Mouse (Mus musculus): ENCODE measurements around the gene E130308A19Rik. TPM values are rescaled to one million over a fixed set of nuclear protein-coding genes. Genes with fewer than 3 reads are reported as not detected.

The E130308A19Rik gene
- polyA plus RNA-seq, 1 experiment from 2014 or later, result 8.3 TPM

DNA sequence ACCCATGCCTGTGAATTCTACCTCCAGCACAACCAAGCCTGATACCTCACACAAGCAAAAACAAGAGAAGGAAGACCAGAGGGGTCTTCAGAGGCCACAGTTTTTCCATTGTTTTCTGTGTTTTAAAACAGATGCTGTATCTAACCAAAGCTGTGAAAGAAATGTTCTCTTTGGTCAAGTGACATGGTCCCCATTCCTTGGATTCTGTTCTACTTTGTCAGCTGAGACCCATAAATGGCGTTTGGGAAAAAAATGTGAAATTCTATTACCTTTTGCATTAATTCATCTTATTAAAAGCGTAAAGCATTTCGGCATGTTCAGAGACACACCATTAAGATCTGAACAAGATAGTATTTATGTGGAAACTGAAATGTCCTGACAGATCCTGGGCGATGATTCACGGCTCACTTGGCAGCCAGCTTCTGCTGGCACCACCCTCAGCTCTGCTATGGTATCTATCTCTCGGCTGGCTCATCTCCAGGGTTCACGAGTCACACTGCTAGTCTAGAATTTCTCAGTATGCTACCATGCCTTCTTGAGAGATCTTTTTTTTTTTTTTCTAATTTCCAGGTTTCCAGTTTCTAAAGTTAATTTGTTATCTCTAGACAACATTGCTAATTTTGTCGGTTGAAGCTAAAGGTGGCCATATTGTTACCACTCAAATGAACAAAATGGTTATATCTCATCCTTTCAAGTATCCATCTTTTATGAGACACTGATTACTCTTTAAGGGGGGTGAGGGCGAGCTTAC, 130.5 kb downstream of the E130308A19Rik start:
- no peak overlapping the region for H3K4me3 ChIP-seq (ENCODE audit: low read depth, low read length)
- no peak for ATAC-seq (ENCODE audit: low read depth)
- no peak overlapping the region for H3K9ac ChIP-seq (ENCODE audit: low read depth, low read length)
- H3K36me3 ChIP-seq (ENCODE audit: control insufficient read depth, insufficient read depth), result no peaks in the 10 kb centered on the region
- H3K4me1 ChIP-seq (ENCODE audit: control insufficient read depth, low read depth, low read length), result no peaks in the 10 kb centered on the region
- no peaks in the 10 kb centered on the region for H3K9me3 ChIP-seq (replicated peaks; ENCODE audit: control insufficient read depth, low read length)
- no peak overlapping the region for H3K4me2 ChIP-seq (ENCODE audit: low read depth, low read length)
- H3K27ac ChIP-seq (ENCODE audit: low read length), result no peak overlapping the region
- no peaks in the 10 kb centered on the region for H3K27me3 ChIP-seq (ENCODE audit: control insufficient read depth, insufficient read depth, low read depth, low read length)
- 58% methylated on average over 9 of the region's 9 CpGs for WGBS (ENCODE audit: insufficient replicate concordance)

DNA sequence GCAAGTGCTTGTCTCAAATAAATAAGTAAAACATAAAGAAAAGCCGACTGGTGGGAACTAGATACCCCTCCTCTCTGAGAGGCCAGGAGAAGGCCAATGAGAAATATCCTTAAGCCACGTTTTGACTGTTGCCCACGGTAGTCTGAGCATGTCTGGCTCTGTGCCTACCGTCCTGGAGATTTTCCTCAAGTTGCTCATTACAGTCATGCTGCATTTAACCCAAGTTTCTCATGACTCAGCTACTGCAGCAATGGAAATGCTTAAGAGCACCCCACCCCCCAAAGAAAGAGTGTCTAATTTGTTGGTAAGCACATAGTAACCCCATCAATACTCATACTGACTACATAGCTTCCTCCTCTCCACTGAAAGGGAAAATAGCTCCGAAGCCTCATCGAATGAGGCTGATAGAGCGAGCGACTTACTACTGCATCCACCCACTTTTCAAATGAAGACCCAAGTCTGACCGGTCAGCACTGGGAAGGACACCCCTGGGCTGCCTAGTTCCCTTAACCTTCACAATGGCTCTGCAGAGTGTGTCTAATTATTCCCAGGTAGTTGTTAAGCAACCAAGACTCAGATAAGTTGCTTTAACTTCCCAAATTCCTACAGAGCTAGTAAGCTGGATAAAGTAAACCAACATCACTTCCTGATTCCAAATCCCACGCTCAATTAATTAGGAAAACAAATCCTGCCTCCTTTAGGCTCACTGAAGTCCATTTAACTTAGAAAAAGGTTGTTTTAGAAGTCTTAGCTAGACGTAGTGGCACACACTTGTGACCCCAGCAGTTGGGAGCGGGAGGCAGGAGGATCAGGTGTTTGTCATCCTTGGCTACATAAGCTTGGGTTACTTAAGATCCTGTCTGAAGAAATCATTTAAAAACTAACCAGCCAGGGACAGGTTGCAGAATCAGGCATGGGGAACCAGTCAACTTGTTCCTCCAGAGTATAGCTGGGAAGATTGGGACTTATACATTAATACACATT, 131.7 kb downstream of the E130308A19Rik start:
- H3K4me3 ChIP-seq (ENCODE audit: low read depth, low read length), result no peak overlapping the region
- WGBS (ENCODE audit: insufficient replicate concordance), result 77% methylated on average over 12 of the region's 12 CpGs
- no peak overlapping the region for H3K27ac ChIP-seq (ENCODE audit: low read length)
- no peaks in the 10 kb centered on the region for H3K27me3 ChIP-seq (ENCODE audit: control insufficient read depth, insufficient read depth, low read depth, low read length)
- H3K4me2 ChIP-seq (ENCODE audit: low read depth, low read length), result no peak overlapping the region
- H3K36me3 ChIP-seq (ENCODE audit: control insufficient read depth, insufficient read depth), result no peaks in the 10 kb centered on the region
- H3K4me1 ChIP-seq (ENCODE audit: control insufficient read depth, low read depth, low read length), result no peaks in the 10 kb centered on the region
- H3K9ac ChIP-seq (ENCODE audit: low read depth, low read length), result no peak overlapping the region
- ATAC-seq (ENCODE audit: low read depth), result no peak
- no peaks in the 10 kb centered on the region for H3K9me3 ChIP-seq (replicated peaks; ENCODE audit: control insufficient read depth, low read length)

DNA sequence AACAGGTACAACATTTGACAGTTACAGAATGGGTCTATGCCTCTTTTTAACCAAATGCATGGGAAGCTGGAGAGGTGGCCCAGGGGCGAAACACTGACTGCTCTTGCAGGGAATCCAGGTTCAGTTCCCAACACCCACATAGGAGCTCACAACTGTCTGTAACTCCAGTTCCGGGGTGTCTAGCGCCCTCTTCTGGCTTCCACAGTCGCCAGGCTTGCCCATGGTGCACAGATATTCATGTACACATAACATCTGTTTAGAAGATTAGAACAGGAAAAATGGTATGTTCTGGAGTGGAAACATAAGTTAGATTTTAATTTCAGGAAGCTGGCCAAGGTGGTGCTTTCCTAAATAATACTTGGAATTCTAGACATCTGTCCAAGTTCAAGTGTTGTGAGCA, 134.0 kb downstream of the E130308A19Rik start:
- ATAC-seq (ENCODE audit: low read depth), result no peak
- WGBS (ENCODE audit: insufficient replicate concordance), result 57% methylated on average over 4 of the region's 4 CpGs
- no peaks in the 10 kb centered on the region for H3K36me3 ChIP-seq (ENCODE audit: control insufficient read depth, insufficient read depth)
- H3K4me3 ChIP-seq (ENCODE audit: low read depth, low read length), result no peak overlapping the region
- no peak overlapping the region for H3K4me2 ChIP-seq (ENCODE audit: low read depth, low read length)
- no peak overlapping the region for H3K27ac ChIP-seq (ENCODE audit: low read length)
- no peaks in the 10 kb centered on the region for H3K27me3 ChIP-seq (ENCODE audit: control insufficient read depth, insufficient read depth, low read depth, low read length)
- no peaks in the 10 kb centered on the region; the same call in 1 of the 2 replicates for H3K4me1 ChIP-seq (ENCODE audit: control insufficient read depth, low read depth, low read length)
- no peaks in the 10 kb centered on the region for H3K9me3 ChIP-seq (replicated peaks; ENCODE audit: control insufficient read depth, low read length)
- H3K9ac ChIP-seq (ENCODE audit: low read depth, low read length), result no peak overlapping the region

DNA sequence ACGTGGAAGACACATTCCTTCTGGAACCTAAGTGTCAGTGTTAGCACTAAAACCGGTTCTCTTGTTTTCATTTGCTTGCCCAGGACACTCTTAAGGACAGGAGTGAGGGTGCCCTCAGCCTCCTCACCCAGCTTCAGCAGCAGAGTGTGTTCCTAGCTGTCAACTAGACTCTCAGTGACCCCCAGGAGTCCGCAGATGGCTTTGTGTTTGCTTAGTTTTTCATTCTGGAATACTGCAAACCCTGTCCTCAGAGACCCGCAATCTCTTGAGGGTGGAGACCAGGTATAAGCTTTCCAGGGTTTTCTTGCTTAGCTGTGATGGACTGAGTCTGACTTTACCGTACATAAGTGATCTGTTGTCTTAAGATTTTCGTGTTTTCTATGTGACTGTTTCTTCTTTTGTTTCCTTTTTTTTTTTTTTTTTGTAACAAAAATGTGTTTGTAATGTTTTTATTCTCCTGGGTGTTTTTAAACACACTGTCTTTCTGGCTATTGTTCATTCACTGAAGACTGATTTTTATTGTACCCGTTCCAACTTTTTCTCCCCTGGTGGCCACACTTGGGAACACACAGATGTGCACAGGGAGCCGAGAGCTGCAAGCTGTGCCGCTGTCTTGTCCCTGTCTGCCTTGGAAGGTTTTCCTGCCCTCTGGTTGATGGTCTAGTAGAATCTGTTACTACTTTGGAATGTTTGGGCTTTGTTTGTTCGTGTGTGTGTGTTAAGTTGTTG, 134.8 kb downstream of the E130308A19Rik start:
- no peak overlapping the region for H3K4me3 ChIP-seq (ENCODE audit: low read depth, low read length)
- H3K36me3 ChIP-seq (ENCODE audit: control insufficient read depth, insufficient read depth), result no peaks in the 10 kb centered on the region
- H3K27ac ChIP-seq (ENCODE audit: low read length), result no peak overlapping the region
- H3K9ac ChIP-seq (ENCODE audit: low read depth, low read length), result no peak overlapping the region
- no peaks in the 10 kb centered on the region for H3K27me3 ChIP-seq (ENCODE audit: control insufficient read depth, insufficient read depth, low read depth, low read length)
- H3K9me3 ChIP-seq (replicated peaks; ENCODE audit: control insufficient read depth, low read length), result no peaks in the 10 kb centered on the region
- H3K4me1 ChIP-seq (ENCODE audit: control insufficient read depth, low read depth, low read length), result no peaks in the 10 kb centered on the region; the same call in 1 of the 2 replicates
- ATAC-seq (ENCODE audit: low read depth), result no peak
- H3K4me2 ChIP-seq (ENCODE audit: low read depth, low read length), result no peak overlapping the region
- WGBS (ENCODE audit: insufficient replicate concordance), result 50% methylated on average over 10 of the region's 10 CpGs

DNA sequence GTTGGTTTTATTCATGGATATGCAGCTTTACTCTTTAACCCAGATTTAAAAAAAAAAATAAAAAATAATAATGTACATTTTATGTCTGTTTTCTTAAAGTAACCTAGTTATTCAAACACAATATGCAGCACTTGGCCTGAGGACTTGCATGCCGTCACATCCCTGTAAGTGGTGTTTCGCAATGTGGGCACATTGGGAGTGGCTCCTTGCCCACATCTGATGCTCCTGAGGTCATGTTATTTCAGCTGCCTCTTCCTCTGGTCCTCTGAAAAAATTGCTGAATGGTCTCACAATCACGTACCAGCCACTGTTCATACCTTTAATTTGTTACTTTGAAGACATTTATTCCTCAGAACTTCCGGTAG, 135.3 kb downstream of the E130308A19Rik start:
- no peaks in the 10 kb centered on the region for H3K36me3 ChIP-seq (ENCODE audit: control insufficient read depth, insufficient read depth)
- H3K4me3 ChIP-seq (ENCODE audit: low read depth, low read length), result no peak overlapping the region
- H3K27me3 ChIP-seq (ENCODE audit: control insufficient read depth, insufficient read depth, low read depth, low read length), result no peaks in the 10 kb centered on the region
- WGBS (ENCODE audit: insufficient replicate concordance), result 60% methylated on average over 4 of the region's 4 CpGs
- H3K9ac ChIP-seq (ENCODE audit: low read depth, low read length), result no peak overlapping the region
- no peak for ATAC-seq (ENCODE audit: low read depth)
- H3K9me3 ChIP-seq (replicated peaks; ENCODE audit: control insufficient read depth, low read length), result no peaks in the 10 kb centered on the region
- H3K27ac ChIP-seq (ENCODE audit: low read length), result no peak overlapping the region
- no peak overlapping the region for H3K4me2 ChIP-seq (ENCODE audit: low read depth, low read length)
- H3K4me1 ChIP-seq (ENCODE audit: control insufficient read depth, low read depth, low read length), result no peaks in the 10 kb centered on the region; the same call in 1 of the 2 replicates

DNA sequence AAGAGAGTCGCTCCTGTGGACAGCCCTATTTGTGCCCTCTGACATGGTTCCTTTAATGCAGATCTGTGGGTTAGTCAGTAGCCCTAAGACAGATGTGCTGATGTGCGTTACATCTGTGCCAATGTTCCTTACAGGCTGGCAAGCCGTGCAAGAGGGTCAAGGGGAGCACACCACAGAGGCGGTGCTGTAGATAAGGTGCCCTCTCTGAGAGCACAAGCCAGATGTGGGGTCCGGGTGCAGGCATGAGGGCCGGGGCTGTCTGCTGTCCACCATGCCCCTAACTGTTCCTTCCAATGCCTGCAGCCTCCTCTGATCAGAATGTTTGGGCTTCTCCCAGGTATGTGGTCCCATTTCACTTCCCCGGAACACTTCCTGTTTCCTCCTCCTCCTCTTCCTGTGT, 138.9 kb downstream of the E130308A19Rik start:
- H3K27ac ChIP-seq (ENCODE audit: low read length), result no peak overlapping the region
- no peak overlapping the region for H3K4me3 ChIP-seq (ENCODE audit: low read depth, low read length)
- no peaks in the 10 kb centered on the region for H3K9me3 ChIP-seq (replicated peaks; ENCODE audit: control insufficient read depth, low read length)
- H3K9ac ChIP-seq (ENCODE audit: low read depth, low read length), result no peak overlapping the region
- WGBS (ENCODE audit: insufficient replicate concordance), result 38% methylated on average over 7 of the region's 7 CpGs
- no peak for ATAC-seq (ENCODE audit: low read depth)
- no peaks in the 10 kb centered on the region for H3K27me3 ChIP-seq (ENCODE audit: control insufficient read depth, insufficient read depth, low read depth, low read length)
- no peaks in the 10 kb centered on the region for H3K36me3 ChIP-seq (ENCODE audit: control insufficient read depth, insufficient read depth)
- H3K4me2 ChIP-seq (ENCODE audit: low read depth, low read length), result no peak overlapping the region
- H3K4me1 ChIP-seq (ENCODE audit: control insufficient read depth, low read depth, low read length), result no peaks in the 10 kb centered on the region; the same call in 1 of the 2 replicates

DNA sequence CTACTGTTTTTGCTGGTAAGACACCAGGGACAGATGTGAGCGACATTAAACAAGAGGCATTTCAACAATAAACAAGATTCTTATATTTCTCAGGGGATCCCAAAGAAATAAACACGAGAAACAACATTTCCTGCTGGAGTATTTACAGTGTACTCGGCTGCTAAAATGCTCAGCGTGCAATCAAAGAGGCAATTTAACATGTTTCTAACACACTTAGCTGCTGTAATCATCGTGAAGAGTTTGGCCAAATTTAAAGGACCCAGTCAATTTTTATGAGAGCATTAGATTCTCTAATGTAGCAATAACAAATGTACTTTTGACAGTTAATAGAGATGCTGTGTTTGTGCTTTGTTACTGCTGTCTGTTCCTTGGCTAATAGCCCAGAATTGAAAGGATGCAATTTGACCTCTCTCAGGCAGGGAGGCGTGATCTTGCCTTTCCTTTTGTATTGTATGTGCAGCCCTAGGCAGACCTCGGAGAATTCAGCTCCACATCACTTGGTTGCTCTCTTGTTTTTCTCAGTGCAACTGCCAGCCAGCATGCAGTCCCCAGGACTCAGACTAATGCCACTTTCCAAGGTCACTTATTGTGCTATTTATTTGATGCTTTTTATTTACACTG, 139.5 kb downstream of the E130308A19Rik start:
- Histone ChIP-seq H3K27ac (ENCODE audit: low read length) (no peak overlapping the region), H3K36me3 (ENCODE audit: control insufficient read depth, insufficient read depth) (peaks cover 3% of the 10 kb centered on the region; the same call in 1 of the 2 replicates), H3K4me3 (ENCODE audit: low read depth, low read length) (no peak overlapping the region), H3K9me3 (replicated peaks; ENCODE audit: control insufficient read depth, low read length) (no peaks in the 10 kb centered on the region), H3K27me3 (ENCODE audit: control insufficient read depth, insufficient read depth, low read depth, low read length) (no peaks in the 10 kb centered on the region), H3K4me1 (ENCODE audit: control insufficient read depth, low read depth, low read length) (no peaks in the 10 kb centered on the region; the same call in 1 of the 2 replicates), H3K9ac (ENCODE audit: low read depth, low read length) (no peak overlapping the region), H3K4me2 (ENCODE audit: low read depth, low read length) (no peak overlapping the region)
- peak; percentile 37; the same call in 1 of the 2 replicates for ATAC-seq (ENCODE audit: low read depth)
- 44% methylated on average over 7 of the region's 7 CpGs for WGBS (ENCODE audit: insufficient replicate concordance)

DNA sequence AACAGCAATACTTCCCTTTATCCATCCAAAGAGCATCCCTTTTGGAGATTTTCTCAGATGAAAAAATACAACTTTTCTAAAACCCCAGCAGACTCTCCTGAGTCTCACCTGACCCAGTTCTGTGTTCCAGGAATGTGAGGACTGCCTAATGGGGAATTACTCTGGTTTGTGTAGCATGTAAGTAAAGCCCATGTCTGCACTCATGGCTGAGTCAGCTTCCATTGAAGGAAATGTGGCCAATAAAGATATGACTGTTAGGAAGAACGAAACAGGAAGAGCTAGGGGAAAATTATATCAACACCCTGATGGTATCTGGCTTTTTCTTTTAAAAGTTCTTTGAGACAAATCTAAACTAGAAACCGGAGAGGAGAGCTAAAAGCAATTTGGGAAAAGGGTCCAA, 141.7 kb downstream of the E130308A19Rik start:
- no peak for ATAC-seq (ENCODE audit: low read depth)
- no peak overlapping the region for H3K27ac ChIP-seq (ENCODE audit: low read length)
- 25% methylated on average over 2 of the region's 2 CpGs for WGBS (ENCODE audit: insufficient replicate concordance)

More for the DNA sequence above, 141.7 kb downstream of the E130308A19Rik start:
- peaks cover 19% of the 10 kb centered on the region for H3K36me3 ChIP-seq (ENCODE audit: control insufficient read depth, insufficient read depth)
- H3K9me3 ChIP-seq (replicated peaks; ENCODE audit: control insufficient read depth, low read length), result no peaks in the 10 kb centered on the region
- no peak overlapping the region for H3K9ac ChIP-seq (ENCODE audit: low read depth, low read length)
- no peak overlapping the region for H3K4me3 ChIP-seq (ENCODE audit: low read depth, low read length)
- no peak overlapping the region for H3K4me2 ChIP-seq (ENCODE audit: low read depth, low read length)
- no peaks in the 10 kb centered on the region for H3K27me3 ChIP-seq (ENCODE audit: control insufficient read depth, insufficient read depth, low read depth, low read length)
- H3K4me1 ChIP-seq (ENCODE audit: control insufficient read depth, low read depth, low read length), result no peaks in the 10 kb centered on the region; the same call in 1 of the 2 replicates

Data from liver, embryonic 16.5 days (tissue).